Mouse (Mus musculus) myocyte (in vitro differentiated cells): ENCODE measurements around the gene Epb41l1. TPM values are rescaled to one million over a fixed set of nuclear protein-coding genes. Genes with fewer than 3 reads are reported as not detected.
"Not testable (repeated sequence)": the region's sequence is repeated elsewhere in the genome, so short reads cannot be mapped to it uniquely, and the experiment has no call there.

Source experiments
- H3K27me3 ChIP-seq: one replicate; pipeline ENCODE4 v1.6.1; 2011; ENCODE audit not compliant: control insufficient read depth, insufficient read depth, insufficient read length
- H3K36me3 ChIP-seq: one replicate; pipeline ENCODE4 v1.6.1; 2011; ENCODE audit not compliant: control insufficient read depth, insufficient read depth
- H3K4me2 ChIP-seq: one replicate; pipeline ENCODE4 v1.6.1; 2011; ENCODE audit warnings: low read depth, control low read depth
- H3K4me3 ChIP-seq: one replicate; pipeline ENCODE4 v1.5.1; 2011; ENCODE audit warnings: mild to moderate bottlenecking, control low read depth, moderate library complexity
- H3K79me2 ChIP-seq: one replicate; pipeline ENCODE4 v1.6.1; 2011; ENCODE audit not compliant: control insufficient read depth, insufficient read depth
- H3ac ChIP-seq: one replicate; pipeline ENCODE4 v1.6.1; 2011; ENCODE audit not compliant: control insufficient read depth, insufficient read length
- CEBPB ChIP-seq: IDR thresholded peaks from 2 replicates; pipeline ENCODE4 v1.6.1; 2011; ENCODE audit warnings: mild to moderate bottlenecking, moderate library complexity; ENCODE audit not compliant: poor library complexity, insufficient read depth, severe bottlenecking
- E2F4 ChIP-seq: IDR thresholded peaks from one replicate; pipeline ENCODE4 v1.6.1; 2011; ENCODE audit warnings: mild to moderate bottlenecking, control low read depth, moderate library complexity; ENCODE audit not compliant: insufficient read depth
- MAX ChIP-seq: IDR thresholded peaks from one replicate; pipeline ENCODE4 v1.6.1; 2011; ENCODE audit warnings: low read depth, mild to moderate bottlenecking, control low read depth
- MYOD1 ChIP-seq, 3 experiments: IDR thresholded peaks; one replicate each; pipeline ENCODE4 v1.6.1; 2011; ENCODE audit warnings: control low read depth in 2 of 3, low read depth in 2 of 3, mild to moderate bottlenecking in 2 of 3, moderate library complexity in 1 of 3; ENCODE audit not compliant: insufficient read length in 2 of 3, control insufficient read depth in 1 of 3
- MYOG ChIP-seq, 3 experiments: IDR thresholded peaks; one replicate each; pipeline ENCODE4 v1.6.1; 2011; ENCODE audit warnings: control low read depth in 2 of 3, low read depth in 2 of 3, mild to moderate bottlenecking in 2 of 3; ENCODE audit not compliant: insufficient read length in 2 of 3, control insufficient read depth in 1 of 3, insufficient read depth in 1 of 3
- POLR2A ChIP-seq: IDR thresholded peaks from one replicate; pipeline ENCODE4 v1.6.1; 2011; ENCODE audit warnings: low read depth, mild to moderate bottlenecking, control low read depth, moderate library complexity; ENCODE audit not compliant: insufficient read length
- POLR2AphosphoS2 ChIP-seq: IDR thresholded peaks from one replicate; pipeline ENCODE4 v1.6.1; 2011; ENCODE audit warnings: low read depth, control low read depth; ENCODE audit not compliant: insufficient read length
- REST ChIP-seq: IDR thresholded peaks from one replicate; pipeline ENCODE4 v1.6.1; 2011; ENCODE audit warnings: mild to moderate bottlenecking, control low read depth, moderate library complexity; ENCODE audit not compliant: insufficient read depth, insufficient read length
- SRF ChIP-seq: IDR thresholded peaks from one replicate; pipeline ENCODE4 v1.6.1; 2011; ENCODE audit warnings: low read depth; ENCODE audit not compliant: control insufficient read depth, insufficient read length
- TCF12 ChIP-seq: IDR thresholded peaks from one replicate; pipeline ENCODE4 v1.6.1; 2011; ENCODE audit warnings: mild to moderate bottlenecking, control low read depth; ENCODE audit not compliant: poor library complexity, insufficient read depth, severe bottlenecking
- TCF3 ChIP-seq: IDR thresholded peaks from one replicate; pipeline ENCODE4 v1.6.1; 2011; ENCODE audit warnings: low read depth, control low read depth; ENCODE audit not compliant: insufficient read length
- USF1 ChIP-seq: IDR thresholded peaks from one replicate; pipeline ENCODE4 v1.6.1; 2011; ENCODE audit warnings: low read depth, mild to moderate bottlenecking, control low read depth, moderate library complexity
- polyA plus RNA-seq: library from polyadenylated mRNA; unstranded; fragments of >200 nt; fragmentation: generic; extraction: Trizol; gene quantifications from one replicate; pipeline ENCODE4 v1.2.1, GENCODE M21; 2012; ENCODE audit warnings: missing spikeins

The Epb41l1 gene
- polyA plus RNA-seq, 1 experiment: 16.9 TPM

DNA sequence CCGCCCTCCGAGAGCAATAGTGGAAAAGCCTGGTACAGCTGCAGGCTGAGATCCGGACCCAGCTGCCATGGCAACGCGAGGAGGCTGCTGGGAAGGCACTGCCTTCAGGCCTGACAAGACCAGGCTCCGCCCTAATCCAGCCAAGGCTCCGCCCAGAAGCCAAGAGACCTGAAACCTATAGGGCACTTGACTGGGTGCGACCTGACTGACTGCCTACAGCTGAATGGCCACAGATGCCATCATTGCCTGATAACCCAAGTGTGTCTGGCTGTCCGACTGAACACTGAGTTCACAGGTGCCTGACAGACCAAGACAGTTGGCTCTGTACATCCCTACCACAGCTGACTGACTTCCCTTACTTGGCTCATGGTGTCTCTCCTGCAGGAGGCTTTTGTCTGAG, 19.4 kb upstream of the Epb41l1 start:
- Histone ChIP-seq H3K4me3 (no peak overlapping the region), H3K27me3 (no peaks in the 10 kb centered on the region), H3ac (no peak overlapping the region), H3K4me2 (no peak overlapping the region), H3K36me3 (no peaks in the 10 kb centered on the region), H3K79me2 (no peaks in the 10 kb centered on the region)
- no peak for TF ChIP-seq POLR2A
- TF ChIP-seq SRF: peak; percentile 55
- peak; percentile 45 for TF ChIP-seq TCF3
- peak in 2 of 3 experiments; percentile 75 to 91 for TF ChIP-seq MYOD1 (IDR thresholded peaks at IDR 0.05; ENCODE audit: control insufficient read depth in 1 of 3, insufficient read length in 2 of 3, low read depth in 2 of 3)
- TF ChIP-seq MYOG (IDR thresholded peaks at IDR 0.05; ENCODE audit: control insufficient read depth in 1 of 3, insufficient read depth in 1 of 3, insufficient read length in 2 of 3, low read depth in 2 of 3): peak in 2 of 3 experiments; percentile 63 to 72

DNA sequence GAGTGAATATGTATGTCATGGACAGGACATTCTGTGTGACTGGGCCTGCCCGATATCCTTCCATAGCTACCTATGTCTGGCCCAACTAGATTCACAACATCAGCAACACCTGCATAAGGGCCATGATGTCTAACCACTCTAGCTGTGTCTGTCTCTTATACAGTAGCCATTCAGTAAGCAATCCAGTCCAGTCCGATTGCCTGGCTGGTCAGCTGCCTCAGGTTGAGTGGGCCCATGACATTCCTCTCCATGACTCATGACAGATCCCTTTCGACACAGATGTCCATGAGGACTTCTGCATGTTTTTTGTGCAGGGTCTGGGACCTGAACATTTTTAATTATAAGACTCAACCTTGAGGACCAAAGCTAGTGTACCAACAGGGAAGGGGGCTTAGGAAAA, 18.7 kb upstream of the Epb41l1 start:
- Histone ChIP-seq H3K4me3 (no peak overlapping the region), H3K27me3 (no peaks in the 10 kb centered on the region), H3K79me2 (no peaks in the 10 kb centered on the region), H3ac (no peak overlapping the region), H3K4me2 (no peak overlapping the region), H3K36me3 (no peaks in the 10 kb centered on the region)
- TF ChIP-seq CEBPB (no peak), POLR2AphosphoS2 (no peak), USF1 (no peak), TCF3 (no peak), REST (no peak), SRF (no peak)

DNA sequence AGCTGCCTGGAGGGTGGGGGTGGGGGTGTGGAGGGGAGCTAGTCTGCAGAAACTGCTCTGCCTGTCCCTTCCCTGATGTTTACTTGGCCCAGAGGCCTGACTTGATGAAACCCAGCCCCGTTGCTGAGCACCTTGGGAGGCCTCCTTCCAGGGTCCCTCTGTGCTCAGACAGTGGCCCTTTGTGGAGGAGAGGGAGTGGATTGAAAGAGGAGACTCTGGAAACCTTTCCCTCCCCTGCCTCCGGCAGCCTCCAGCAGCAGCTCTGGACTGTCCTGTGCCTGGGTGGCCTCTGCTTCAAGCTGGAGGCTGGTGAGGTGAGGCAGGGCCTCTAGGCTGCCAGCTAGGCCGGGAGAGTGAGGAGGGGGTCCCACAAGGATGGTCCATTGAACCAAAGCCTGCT, 13.7 kb upstream of the Epb41l1 start:
- no peak overlapping the region for H3K4me2 ChIP-seq
- no peaks in the 10 kb centered on the region for H3K36me3 ChIP-seq

DNA sequence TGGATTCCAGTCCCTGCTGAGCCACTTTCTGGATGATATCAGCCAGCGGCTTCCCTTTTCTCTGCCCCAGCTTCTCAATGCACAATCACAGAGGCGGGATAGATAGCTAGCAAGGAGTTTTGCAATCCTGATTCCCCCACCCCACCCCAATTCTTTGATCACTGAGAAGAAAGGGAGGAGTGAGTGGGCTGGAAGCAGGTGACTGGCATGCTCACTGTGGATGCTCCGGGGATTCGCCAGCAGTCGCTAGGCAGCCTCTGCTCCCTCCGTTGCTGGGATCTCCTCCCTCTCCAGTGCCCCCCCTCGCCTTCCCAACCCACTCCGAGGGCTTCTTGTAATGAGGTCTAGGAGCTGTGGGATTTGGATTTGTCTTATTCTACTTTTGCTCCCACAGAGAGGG, 12.5 kb upstream of the Epb41l1 start:
- Histone ChIP-seq H3K36me3 (no peaks in the 10 kb centered on the region), H3ac (no peak overlapping the region), H3K4me3 (no peak overlapping the region), H3K79me2 (no peaks in the 10 kb centered on the region), H3K4me2 (no peak overlapping the region), H3K27me3 (no peaks in the 10 kb centered on the region)
- TF ChIP-seq POLR2A: no peak
- no peak for TF ChIP-seq MYOG (IDR thresholded peaks at IDR 0.05; ENCODE audit: control insufficient read depth in 1 of 3, insufficient read depth in 1 of 3, insufficient read length in 2 of 3, low read depth in 2 of 3)
- TF ChIP-seq CEBPB: no peak
- TF ChIP-seq E2F4: no peak

More for the DNA sequence above, 13.7 kb upstream of the Epb41l1 start:
- Histone ChIP-seq H3K4me3 (no peak overlapping the region), H3K27me3 (no peaks in the 10 kb centered on the region), H3ac (no peak overlapping the region), H3K79me2 (no peaks in the 10 kb centered on the region)
- no peak for TF ChIP-seq E2F4
- TF ChIP-seq MYOD1 (IDR thresholded peaks at IDR 0.05; ENCODE audit: control insufficient read depth in 1 of 3, insufficient read length in 2 of 3, low read depth in 2 of 3): no peak
- TF ChIP-seq USF1: no peak
- no peak for TF ChIP-seq TCF12
- no peak for TF ChIP-seq POLR2AphosphoS2
- TF ChIP-seq SRF: no peak

DNA sequence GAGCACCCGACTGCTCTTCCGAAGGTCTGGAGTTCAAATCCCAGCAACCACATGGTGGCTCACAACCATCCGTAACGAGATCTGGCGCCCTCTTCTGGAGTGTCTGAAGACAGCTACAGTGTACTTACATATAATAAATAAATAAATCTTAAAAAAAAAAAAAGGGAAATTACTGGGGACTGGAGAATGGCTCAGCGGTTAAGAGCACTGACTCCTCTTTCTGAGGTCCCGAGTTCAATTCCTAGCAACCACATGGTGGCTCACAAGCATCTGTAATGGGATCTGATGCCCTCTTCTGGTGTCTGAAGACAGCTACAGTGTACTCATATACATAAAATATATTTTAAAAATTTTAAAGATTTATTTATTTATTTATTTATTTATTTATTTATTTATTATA, 9.4 kb upstream of the Epb41l1 start:
- H3K4me3 ChIP-seq: not testable (repeated sequence)

DNA sequence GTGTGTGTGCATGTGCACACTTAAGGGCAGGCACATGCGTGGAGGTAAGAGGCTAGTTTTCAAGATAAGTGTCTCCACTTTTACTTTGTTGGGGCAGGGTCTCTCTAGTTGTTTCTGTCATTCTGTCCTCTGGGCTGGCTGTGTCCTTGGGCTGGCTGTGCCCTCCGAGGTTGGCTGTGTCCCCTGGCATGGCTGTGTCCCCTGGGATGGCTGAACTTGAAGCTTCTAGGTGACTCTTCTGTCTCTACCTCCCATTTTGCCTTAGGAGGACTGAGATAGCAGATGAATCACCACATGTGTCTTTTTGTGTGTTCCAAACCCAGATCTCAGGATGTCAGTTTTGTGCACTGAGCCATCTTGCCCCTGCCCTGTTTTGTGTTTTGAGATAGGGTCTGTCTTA, 5.7 kb upstream of the Epb41l1 start:
- H3K4me3 ChIP-seq: no peak overlapping the region
- no peaks in the 10 kb centered on the region for H3K79me2 ChIP-seq
- TF ChIP-seq SRF (no peak), REST (no peak), MAX (no peak), E2F4 (no peak), MYOG (IDR thresholded peaks at IDR 0.05; ENCODE audit: control insufficient read depth in 1 of 3, insufficient read depth in 1 of 3, insufficient read length in 2 of 3, low read depth in 2 of 3) (no peak), TCF12 (no peak), POLR2A (no peak), TCF3 (no peak), USF1 (no peak), MYOD1 (IDR thresholded peaks at IDR 0.05; ENCODE audit: control insufficient read depth in 1 of 3, insufficient read length in 2 of 3, low read depth in 2 of 3) (no peak), CEBPB (no peak), POLR2AphosphoS2 (no peak)
- no peaks in the 10 kb centered on the region for H3K27me3 ChIP-seq
- peak overlapping the region; percentile 58 for H3K4me2 ChIP-seq
- H3K36me3 ChIP-seq: no peaks in the 10 kb centered on the region
- no peak overlapping the region for H3ac ChIP-seq

More for the DNA sequence above, 9.4 kb upstream of the Epb41l1 start:
- not testable (repeated sequence) for H3K4me2 ChIP-seq, H3K36me3 ChIP-seq, H3ac ChIP-seq, H3K27me3 ChIP-seq, H3K79me2 ChIP-seq
